Mouse (Mus musculus) adipose tissue, adult 10 weeks (tissue): ENCODE measurements around the gene AW551984. TPM values are rescaled to one million over a fixed set of nuclear protein-coding genes. Genes with fewer than 3 reads are reported as not detected.

Experiments
- polyA plus RNA-seq: library from polyadenylated mRNA; stranded (reverse); fragments of 350-450 nt; fragmentation: Illumina TruSeq; extraction: RNeasy Lipid Tissue Mini Kit (QIAGEN cat#74804); gene quantifications from one replicate; pipeline ENCODE4 v1.2.3, GENCODE M21; 2014; ENCODE audit warnings: low read depth, low replicate concordance

Gene AW551984
- polyA plus RNA-seq, result 0.19 TPM

DNA sequence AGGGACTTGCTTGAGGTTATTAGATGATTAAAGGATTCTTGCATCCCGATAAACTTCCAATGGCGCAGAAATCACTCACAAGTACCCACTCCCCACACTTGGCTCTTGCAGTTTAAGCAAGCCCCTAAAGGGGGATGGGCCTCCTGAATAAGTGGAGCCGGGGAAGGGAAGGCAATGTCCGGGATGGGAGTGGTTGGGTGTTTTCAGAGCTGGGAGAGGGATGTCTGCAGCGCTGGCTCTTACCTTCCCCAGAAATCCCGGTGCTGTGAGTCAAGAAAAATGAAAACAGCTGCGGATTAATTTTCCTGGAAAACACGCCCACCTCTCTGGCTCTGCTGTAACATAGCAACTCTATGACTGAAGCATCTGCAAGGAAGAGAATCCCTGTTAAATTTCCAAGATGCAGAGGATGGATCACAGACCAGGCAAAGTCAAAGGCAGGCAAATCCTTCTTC, at the start of gene AW551984:
Gene AW551984 (minus strand): TSS at position 405 of the 455 bp plus-strand sequence.

GRCm38 (mm10) chr9:39644785-39645184, 40.6 kb upstream of the AW551984 start, which contains the start of gene Olfr961:
TSS of gene Olfr961 (plus strand) at chr9:39645085.

GRCm38 (mm10) chr9:39621073-39621472, 16.9 kb upstream of the AW551984 start, which contains the start of gene Olfr960:
TSS of gene Olfr960 (plus strand) at chr9:39621373.

GRCm38 (mm10) chr9:39610355-39610754, 6.2 kb upstream of the AW551984 start, which contains the start of gene Olfr148:
TSS of gene Olfr148 (plus strand) at chr9:39610655.

DNA sequence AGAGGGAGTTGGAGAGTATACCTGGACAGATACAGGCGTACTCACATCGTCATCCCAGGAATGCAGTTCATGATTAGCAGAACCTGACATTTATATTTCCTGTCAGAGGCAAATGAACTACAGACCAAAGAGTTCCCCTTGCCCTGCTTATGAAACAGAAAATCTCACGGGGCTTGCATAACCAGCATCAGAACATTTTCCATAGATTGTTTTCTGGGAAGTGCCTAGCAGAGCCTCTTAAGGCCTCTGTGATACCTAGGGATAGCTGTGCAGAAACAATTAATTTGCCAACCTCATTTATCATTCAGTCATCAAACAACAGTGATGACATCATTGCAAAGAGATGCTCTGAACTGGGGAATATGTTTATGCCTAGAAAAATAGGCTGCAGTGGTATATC, 28.7 kb downstream of the AW551984 start, which contains the start of gene Olfr959:
Gene Olfr959 (minus strand): TSS at position 101 of the 400 bp plus-strand sequence.

GRCm38 (mm10) chr9:39553946-39554345, 50.3 kb downstream of the AW551984 start, which contains the start of gene Olfr958:
TSS of gene Olfr958 (minus strand) at chr9:39554054.

Other genes with a start within 250 kb of the AW551984 start
- gene Olfr951, start 217.0 kb downstream of the AW551984 start, polyA plus RNA-seq, result not detected
- gene Olfr952, start 177.3 kb downstream of the AW551984 start, polyA plus RNA-seq, result not detected
- not detected for gene Olfr954, start 147.7 kb downstream of the AW551984 start, polyA plus RNA-seq
- gene Olfr955, start 132.5 kb downstream of the AW551984 start, polyA plus RNA-seq, result not detected
- gene Olfr44, start 110.4 kb downstream of the AW551984 start, polyA plus RNA-seq, result not detected
- not detected for gene Olfr957, start 88.6 kb downstream of the AW551984 start, polyA plus RNA-seq
- not detected for gene Olfr958, start 50.3 kb downstream of the AW551984 start, polyA plus RNA-seq
- not detected for gene Olfr959, start 28.8 kb downstream of the AW551984 start, polyA plus RNA-seq
- not detected for gene Olfr148, start 6.3 kb upstream of the AW551984 start, polyA plus RNA-seq
- gene Olfr960, start 17.0 kb upstream of the AW551984 start, polyA plus RNA-seq, result not detected
- not detected for gene Olfr961, start 40.7 kb upstream of the AW551984 start, polyA plus RNA-seq
- gene Olfr963, start 62.8 kb upstream of the AW551984 start, polyA plus RNA-seq, result not detected
- not detected for gene Olfr149, start 102.7 kb upstream of the AW551984 start, polyA plus RNA-seq
- gene Olfr965, start 107.0 kb upstream of the AW551984 start, polyA plus RNA-seq, result not detected
- gene Olfr150, start 126.6 kb upstream of the AW551984 start, polyA plus RNA-seq, result not detected
- gene Olfr967, start 141.8 kb upstream of the AW551984 start, polyA plus RNA-seq, result not detected
- not detected for gene Olfr968, start 178.8 kb upstream of the AW551984 start, polyA plus RNA-seq
- gene Olfr969, start 186.5 kb upstream of the AW551984 start, polyA plus RNA-seq, result not detected
- gene Olfr970, start 204.5 kb upstream of the AW551984 start, polyA plus RNA-seq, result not detected
- not detected for gene Olfr971, start 232.5 kb upstream of the AW551984 start, polyA plus RNA-seq